Mouse (Mus musculus) embryonic facial prominence, embryonic 14.5 days (tissue): ENCODE data around the gene Rrp7a. TPM values are rescaled to one million over a fixed set of nuclear protein-coding genes. Genes with fewer than 3 reads are reported as not detected.
A peak's percentile ranks its signal among the peaks of the same experiment; 100 is the strongest.

Experiments used
- ATAC-seq: fragments of 200-750 bp; cut with Nextera tagmentation; 2 replicates; pipeline ENCODE4 v1.8.0; 2017; ENCODE audit warnings: low read depth, moderate number of reproducible peaks, moderate TSS enrichment
- DNase-seq: peaks from one replicate; pipeline ENCODE4 v3.0.0-alpha.2; 2015; ENCODE audit warnings: low spot score
- H3K27ac ChIP-seq: fragments of 300-500 bp; sonication (generic); replicated peaks from 2 replicates; pipeline ENCODE4 v1.5.1; 2014; ENCODE audit warnings: low read depth, mild to moderate bottlenecking, low read length, moderate library complexity
- H3K27me3 ChIP-seq: fragments of 300-500 bp; sonication (generic); replicated peaks from 2 replicates; pipeline ENCODE4 v1.6.1; 2014; ENCODE audit warnings: low read length; ENCODE audit not compliant: control insufficient read depth, insufficient read depth
- H3K36me3 ChIP-seq: fragments of 300-500 bp; sonication (generic); 2 replicates; pipeline ENCODE4 v1.6.1; 2014; ENCODE audit warnings: low read length, mixed read lengths; ENCODE audit not compliant: control insufficient read depth, insufficient read depth
- H3K4me1 ChIP-seq: fragments of 300-500 bp; sonication (generic); 2 replicates; pipeline ENCODE4 v1.6.1; 2014; ENCODE audit warnings: antibody characterized with exemption, low read length; ENCODE audit not compliant: control insufficient read depth, insufficient read depth
- H3K4me2 ChIP-seq: fragments of 300-500 bp; sonication (generic); 2 replicates; pipeline ENCODE4 v1.6.1; 2014; ENCODE audit warnings: low read depth, mild to moderate bottlenecking, low read length, moderate library complexity, mixed read lengths
- H3K4me3 ChIP-seq: fragments of 300-500 bp; sonication (generic); 2 replicates; pipeline ENCODE4 v1.5.1; 2014; ENCODE audit warnings: low read depth, mild to moderate bottlenecking, low read length
- H3K9ac ChIP-seq: fragments of 300-500 bp; sonication (generic); 2 replicates; pipeline ENCODE4 v1.6.1; 2014; ENCODE audit warnings: low read depth, mild to moderate bottlenecking, low read length, moderate library complexity, mixed read lengths
- H3K9me3 ChIP-seq: fragments of 300-500 bp; sonication (generic); 2 replicates; pipeline ENCODE4 v1.6.1; 2016; ENCODE audit warnings: low read length; ENCODE audit not compliant: control insufficient read depth
- WGBS: fragments of 180-500 bp; shearing (Covaris S2); extraction: QIAGEN DNeasy Blood & Tissue Kit; methylation state at CpG from one replicate; pipeline ENCODE4 v1.1.7; 2014; 5-methylcytosine and 5-hydroxymethylcytosine counted together
- polyA plus RNA-seq: library from polyadenylated mRNA; unstranded; fragments of >200 nt; fragmentation: Nextera tagmentation; extraction: Ambion mirVana; gene quantifications from 2 replicates; pipeline ENCODE4 v1.2.1, GENCODE M21; 2014

Gene Rrp7a
- polyA plus RNA-seq, 1 experiment from 2014 or later = 63.0 TPM

GRCm38 (mm10) chr15:83149196-83150072, 26.8 kb upstream of the Rrp7a start, which contains the start of gene Poldip3:
Gene Poldip3, minus strand, starts transcription at chr15:83149384.
- H3K4me1 ChIP-seq = peaks cover 11% of the 10 kb centered on the region; the same call in 1 of the 2 replicates
- WGBS = under 1% methylated on average over 50 of the region's 56 CpGs

GRCm38 (mm10) chr15:83148801-83149195, 26.2 kb upstream of the Rrp7a start:
- peaks cover 34% of the 10 kb centered on the region for H3K36me3 ChIP-seq
- 0% methylated on average over 10 of the region's 41 CpGs for WGBS
- H3K27me3 ChIP-seq = no peaks in the 10 kb centered on the region
- peak; percentile 75 for ATAC-seq
- peak overlapping the region; percentile 98 for H3K9ac ChIP-seq
- H3K4me2 ChIP-seq = peak overlapping the region; percentile 91
- DNase-seq = peak; percentile 86
- H3K4me3 ChIP-seq = peak overlapping the region; percentile 93
- peak overlapping the region; percentile 98 for H3K27ac ChIP-seq
- H3K4me1 ChIP-seq = peaks cover 11% of the 10 kb centered on the region; the same call in 1 of the 2 replicates
- no peaks in the 10 kb centered on the region for H3K9me3 ChIP-seq

More at GRCm38 (mm10) chr15:83149196-83150072, 26.8 kb upstream of the Rrp7a start, which contains the start of gene Poldip3:
- ATAC-seq (peak; percentile 93), DNase-seq (peak; percentile 99)
- peak within 1 kb of the TSS; percentile 98 for H3K9ac ChIP-seq
- peak within 1 kb of the TSS; percentile 91 for H3K4me2 ChIP-seq
- H3K4me3 ChIP-seq = peak within 1 kb of the TSS; percentile 93
- H3K9me3 ChIP-seq = no peaks in the 10 kb centered on the region
- peak within 1 kb of the TSS; percentile 98 for H3K27ac ChIP-seq
- peaks cover 33% of the 10 kb centered on the region for H3K36me3 ChIP-seq
- no peaks in the 10 kb centered on the region for H3K27me3 ChIP-seq

GRCm38 (mm10) chr15:83148395-83148794, 25.8 kb upstream of the Rrp7a start:
- DNase-seq = no peak

GRCm38 (mm10) chr15:83145541-83145940, 22.9 kb upstream of the Rrp7a start:
- WGBS = 90% methylated on average over 6 of the region's 6 CpGs
- Histone ChIP-seq H3K4me3 (no peak overlapping the region), H3K27ac (no peak overlapping the region), H3K9me3 (no peaks in the 10 kb centered on the region), H3K9ac (no peak overlapping the region), H3K36me3 (peaks cover 30% of the 10 kb centered on the region), H3K4me1 (peaks cover 11% of the 10 kb centered on the region; the same call in 1 of the 2 replicates), H3K4me2 (no peak overlapping the region), H3K27me3 (no peaks in the 10 kb centered on the region)
- DNase-seq (no peak), ATAC-seq (no peak)

More at GRCm38 (mm10) chr15:83148395-83148794, 25.8 kb upstream of the Rrp7a start:
- no peak for ATAC-seq
- H3K27ac ChIP-seq = peak overlapping the region; percentile 98
- H3K4me2 ChIP-seq = peak overlapping the region; percentile 91
- no peaks in the 10 kb centered on the region for H3K9me3 ChIP-seq
- no peaks in the 10 kb centered on the region for H3K27me3 ChIP-seq
- 3% methylated on average over 19 of the region's 21 CpGs for WGBS
- H3K4me3 ChIP-seq = peak overlapping the region; percentile 93
- peaks cover 11% of the 10 kb centered on the region; the same call in 1 of the 2 replicates for H3K4me1 ChIP-seq
- peaks cover 31% of the 10 kb centered on the region for H3K36me3 ChIP-seq
- peak overlapping the region; percentile 98 for H3K9ac ChIP-seq

- peak; percentile 77 for ATAC-seq
- H3K4me1 ChIP-seq = peaks cover 3% of the 10 kb centered on the region; the same call in 1 of the 2 replicates
- DNase-seq = peak; percentile 73
- H3K27ac ChIP-seq = peak overlapping the region; percentile 72
- WGBS = 45% methylated on average over 5 of the region's 5 CpGs
- H3K36me3 ChIP-seq = peaks cover 34% of the 10 kb centered on the region
- H3K27me3 ChIP-seq = no peaks in the 10 kb centered on the region
- no peaks in the 10 kb centered on the region for H3K9me3 ChIP-seq
- H3K9ac ChIP-seq = no peak overlapping the region
- no peak overlapping the region for H3K4me3 ChIP-seq
- H3K4me2 ChIP-seq = no peak overlapping the region
Observed at GRCm38 (mm10) chr15:83142861-83143260, 20.3 kb upstream of the Rrp7a start.

- H3K9me3 ChIP-seq = no peaks in the 10 kb centered on the region
Observed at GRCm38 (mm10) chr15:83135654-83136053, 13.1 kb upstream of the Rrp7a start.

GRCm38 (mm10) chr15:83134671-83135070, 12.1 kb upstream of the Rrp7a start:
- DNase-seq = no peak
- Histone ChIP-seq H3K27ac (no peak overlapping the region), H3K9me3 (no peaks in the 10 kb centered on the region), H3K4me1 (no peaks in the 10 kb centered on the region), H3K36me3 (peaks cover 86% of the 10 kb centered on the region), H3K4me3 (no peak overlapping the region), H3K27me3 (no peaks in the 10 kb centered on the region), H3K9ac (no peak overlapping the region), H3K4me2 (no peak overlapping the region)
- WGBS = 90% methylated on average over 6 of the region's 6 CpGs
- ATAC-seq = no peak

More at GRCm38 (mm10) chr15:83135654-83136053, 13.1 kb upstream of the Rrp7a start:
- H3K4me3 ChIP-seq = no peak overlapping the region
- H3K36me3 ChIP-seq = peaks cover 76% of the 10 kb centered on the region
- DNase-seq (no peak), ATAC-seq (no peak)
- no peak overlapping the region for H3K4me2 ChIP-seq
- H3K4me1 ChIP-seq = no peaks in the 10 kb centered on the region
- no peak overlapping the region for H3K27ac ChIP-seq
- 86% methylated on average over 2 of the region's 2 CpGs for WGBS
- no peaks in the 10 kb centered on the region for H3K27me3 ChIP-seq
- no peak overlapping the region for H3K9ac ChIP-seq

GRCm38 (mm10) chr15:83129530-83130231, 7.1 kb upstream of the Rrp7a start:
- Histone ChIP-seq H3K27me3 (no peaks in the 10 kb centered on the region), H3K27ac (no peak overlapping the region), H3K4me3 (no peak overlapping the region), H3K4me2 (no peak overlapping the region), H3K36me3 (peaks cover 97% of the 10 kb centered on the region), H3K4me1 (no peaks in the 10 kb centered on the region), H3K9me3 (no peaks in the 10 kb centered on the region), H3K9ac (no peak overlapping the region)
- DNase-seq (no peak), ATAC-seq (no peak)
- WGBS = 90% methylated on average over 7 of the region's 7 CpGs
